Mouse (Mus musculus): ENCODE measurements around the gene Znrf4. TPM values are rescaled to one million over a fixed set of nuclear protein-coding genes. Genes with fewer than 3 reads are reported as not detected.

Gene Znrf4
- polyA plus RNA-seq, 1 experiment from 2014 or later = not detected

DNA sequence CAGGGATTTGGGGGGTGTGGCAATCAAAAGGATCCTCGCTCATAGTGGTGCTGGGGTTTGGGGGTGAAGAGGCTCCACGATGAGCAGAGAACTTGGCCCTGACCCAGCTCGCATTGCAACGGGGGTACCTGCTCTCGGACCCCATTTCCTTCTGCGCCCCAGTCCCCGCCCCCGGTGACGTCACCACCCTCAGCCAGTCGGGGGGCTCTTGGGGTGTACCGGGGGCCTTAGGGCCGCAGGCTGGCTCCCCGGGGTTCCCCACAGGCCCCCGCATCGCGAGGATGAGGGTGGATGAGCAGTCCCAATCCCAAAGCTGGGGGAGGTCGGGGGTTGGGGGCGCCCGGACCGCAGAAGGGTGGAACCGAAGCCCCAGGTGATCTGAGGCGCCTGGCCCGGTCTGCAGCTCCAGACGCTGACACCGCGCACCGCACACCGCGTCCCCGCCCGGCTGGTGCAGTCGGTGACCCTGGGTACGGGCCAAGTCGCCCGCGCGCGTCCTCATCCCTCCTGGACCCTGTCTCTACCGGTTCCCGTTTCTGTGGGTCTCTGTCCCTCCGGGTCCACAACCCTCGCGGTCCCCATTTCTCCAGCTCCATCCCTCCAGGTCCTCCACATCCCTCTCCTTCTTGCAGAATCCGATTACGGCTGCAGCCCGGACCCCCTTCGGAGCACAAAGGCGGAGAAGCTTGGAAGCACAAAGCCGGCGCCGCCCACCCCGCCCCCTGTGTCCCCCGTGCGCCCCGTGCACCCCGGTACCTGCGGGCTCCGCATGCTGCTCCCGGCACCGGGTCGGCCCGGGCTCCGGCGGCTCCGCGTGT is 36.4 kb downstream of the Znrf4 start:
- Histone ChIP-seq H3K9ac (ENCODE audit: low read depth, low read length) (peak overlapping the region; percentile 67), H3K4me2 (peak overlapping the region; percentile 87), H3K27me3 (replicated peaks; ENCODE audit: control insufficient read depth, insufficient read depth, low read length) (peaks cover 76% of the 10 kb centered on the region), H3K4me1 (replicated peaks; ENCODE audit: control insufficient read depth, insufficient read depth, low read length) (peaks cover 49% of the 10 kb centered on the region), H3K36me3 (ENCODE audit: control insufficient read depth, insufficient read depth, low read length) (no peaks in the 10 kb centered on the region), H3K4me3 (ENCODE audit: low read depth, low read length) (peak overlapping the region; percentile 60), H3K9me3 (ENCODE audit: control insufficient read depth, low read length) (no peaks in the 10 kb centered on the region), H3K27ac (ENCODE audit: low read depth, low read length) (0 out of 2 replicates have a peak overlapping the region, but pooled peaks have one; percentile 5)
- ATAC-seq (replicated peaks; ENCODE audit: low FRiP score) (peak; percentile 22), DNase-seq (ENCODE audit: low spot score) (peak; percentile 82)
- WGBS = under 1% methylated on average over 65 of the region's 66 CpGs

- peak overlapping the region; percentile 67 for H3K9ac ChIP-seq (ENCODE audit: low read depth, low read length)
- peak overlapping the region; percentile 60 for H3K4me3 ChIP-seq (ENCODE audit: low read depth, low read length)
- H3K27ac ChIP-seq (ENCODE audit: low read depth, low read length) = no peak overlapping the region
- H3K4me2 ChIP-seq = peak overlapping the region; percentile 87
- DNase-seq (ENCODE audit: low spot score) (no peak), ATAC-seq (replicated peaks; ENCODE audit: low FRiP score) (no peak)
- no peaks in the 10 kb centered on the region for H3K9me3 ChIP-seq (ENCODE audit: control insufficient read depth, low read length)
- WGBS = 4% methylated on average over 24 of the region's 24 CpGs
- H3K27me3 ChIP-seq (replicated peaks; ENCODE audit: control insufficient read depth, insufficient read depth, low read length) = peaks cover 84% of the 10 kb centered on the region
- peaks cover 49% of the 10 kb centered on the region for H3K4me1 ChIP-seq (replicated peaks; ENCODE audit: control insufficient read depth, insufficient read depth, low read length)
- H3K36me3 ChIP-seq (ENCODE audit: control insufficient read depth, insufficient read depth, low read length) = no peaks in the 10 kb centered on the region
Observed at GRCm38 (mm10) chr17:56474831-56475581, 37.2 kb downstream of the Znrf4 start.

GRCm38 (mm10) chr17:56474311-56474830 is 37.9 kb downstream of the Znrf4 start:
- 7% methylated on average over 32 of the region's 32 CpGs for WGBS

DNA sequence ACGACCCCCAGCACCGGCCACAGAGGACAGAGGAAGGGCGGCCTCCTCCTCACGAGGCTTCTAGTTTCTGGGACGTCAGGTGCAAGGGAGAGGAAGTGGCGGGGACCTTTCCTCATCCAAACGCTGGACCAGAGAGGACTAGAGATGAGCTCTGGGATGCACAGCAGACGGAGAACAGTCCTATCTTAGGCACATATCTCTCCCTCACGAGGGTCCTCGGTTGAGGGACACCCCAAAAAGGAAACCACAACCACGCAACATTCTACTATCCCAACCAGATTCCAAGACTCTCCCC is 38.7 kb downstream of the Znrf4 start:
- H3K4me1 ChIP-seq (replicated peaks; ENCODE audit: control insufficient read depth, insufficient read depth, low read length) = peaks cover 56% of the 10 kb centered on the region
- no peaks in the 10 kb centered on the region for H3K36me3 ChIP-seq (ENCODE audit: control insufficient read depth, insufficient read depth, low read length)
- ATAC-seq (replicated peaks; ENCODE audit: low FRiP score) (no peak), DNase-seq (ENCODE audit: low spot score) (no peak)
- H3K27me3 ChIP-seq (replicated peaks; ENCODE audit: control insufficient read depth, insufficient read depth, low read length) = peaks cover 98% of the 10 kb centered on the region
- no peak overlapping the region for H3K9ac ChIP-seq (ENCODE audit: low read depth, low read length)
- H3K4me3 ChIP-seq (ENCODE audit: low read depth, low read length) = peak overlapping the region; percentile 60
- H3K9me3 ChIP-seq (ENCODE audit: control insufficient read depth, low read length) = no peaks in the 10 kb centered on the region
- WGBS = 3% methylated on average over 11 of the region's 11 CpGs
- H3K27ac ChIP-seq (ENCODE audit: low read depth, low read length) = no peak overlapping the region
- peak overlapping the region; percentile 87 for H3K4me2 ChIP-seq

More at GRCm38 (mm10) chr17:56474311-56474830, 37.9 kb downstream of the Znrf4 start:
- H3K4me3 ChIP-seq (ENCODE audit: low read depth, low read length) = peak overlapping the region; percentile 60
- DNase-seq (ENCODE audit: low spot score) = no peak
- no peak for ATAC-seq (replicated peaks; ENCODE audit: low FRiP score)
- H3K9me3 ChIP-seq (ENCODE audit: control insufficient read depth, low read length) = no peaks in the 10 kb centered on the region
- peak overlapping the region; percentile 30; the same call in 1 of the 2 replicates for H3K9ac ChIP-seq (ENCODE audit: low read depth, low read length)
- H3K4me1 ChIP-seq (replicated peaks; ENCODE audit: control insufficient read depth, insufficient read depth, low read length) = peaks cover 52% of the 10 kb centered on the region
- no peaks in the 10 kb centered on the region for H3K36me3 ChIP-seq (ENCODE audit: control insufficient read depth, insufficient read depth, low read length)
- H3K4me2 ChIP-seq = peak overlapping the region; percentile 87
- no peak overlapping the region for H3K27ac ChIP-seq (ENCODE audit: low read depth, low read length)
- peaks cover 90% of the 10 kb centered on the region for H3K27me3 ChIP-seq (replicated peaks; ENCODE audit: control insufficient read depth, insufficient read depth, low read length)

DNA sequence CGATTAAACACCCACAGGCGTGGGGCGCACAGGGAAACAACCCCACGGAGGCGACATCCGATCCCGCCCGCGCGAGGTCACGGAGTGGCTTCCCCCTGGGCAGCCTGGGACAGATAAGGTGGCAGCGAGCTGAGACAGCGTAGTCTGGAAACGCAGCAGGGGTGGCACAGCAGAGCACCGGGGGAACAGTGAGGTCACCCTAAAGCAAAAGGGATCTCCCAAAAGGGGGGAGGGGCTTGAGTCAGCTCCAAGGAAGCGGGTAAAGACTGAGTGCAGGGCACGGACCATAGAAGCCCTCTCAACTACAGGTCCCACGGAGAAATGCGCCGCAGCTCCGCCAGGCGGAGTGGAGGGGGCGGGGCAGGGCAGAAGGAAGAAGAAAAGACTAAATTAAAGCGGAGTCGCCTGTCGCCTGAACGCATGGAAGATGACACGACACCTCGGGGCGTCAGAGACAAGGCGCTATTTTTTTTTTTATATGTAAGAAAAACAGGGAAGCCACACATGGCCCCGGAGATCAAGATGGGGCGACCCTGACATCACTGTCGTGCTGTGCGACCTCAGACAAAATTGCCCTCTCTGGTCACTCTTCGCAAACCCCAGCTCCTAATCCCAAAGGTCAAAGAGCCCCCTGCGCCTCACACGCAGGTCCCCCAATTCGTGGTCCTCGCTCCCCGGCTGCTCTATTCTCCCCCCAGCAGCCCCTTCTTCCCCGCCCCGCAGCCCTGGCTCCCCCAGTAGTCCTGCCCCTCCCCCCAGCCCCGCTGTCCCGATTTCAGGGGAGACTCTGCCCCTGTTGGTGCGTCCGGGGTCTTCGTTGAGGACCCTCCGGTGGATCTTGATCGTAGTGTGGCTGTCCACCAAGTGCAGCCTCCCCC is 39.3 kb downstream of the Znrf4 start:
- H3K27ac ChIP-seq (ENCODE audit: low read depth, low read length) = no peak overlapping the region
- ATAC-seq (replicated peaks; ENCODE audit: low FRiP score) (no peak), DNase-seq (ENCODE audit: low spot score) (no peak)
- peak overlapping the region; percentile 87 for H3K4me2 ChIP-seq
- WGBS = 3% methylated on average over 50 of the region's 50 CpGs
- no peak overlapping the region for H3K9ac ChIP-seq (ENCODE audit: low read depth, low read length)
- H3K4me3 ChIP-seq (ENCODE audit: low read depth, low read length) = peak overlapping the region; percentile 60
- peaks cover 95% of the 10 kb centered on the region for H3K27me3 ChIP-seq (replicated peaks; ENCODE audit: control insufficient read depth, insufficient read depth, low read length)
- H3K9me3 ChIP-seq (ENCODE audit: control insufficient read depth, low read length) = no peaks in the 10 kb centered on the region
- H3K36me3 ChIP-seq (ENCODE audit: control insufficient read depth, insufficient read depth, low read length) = no peaks in the 10 kb centered on the region
- H3K4me1 ChIP-seq (replicated peaks; ENCODE audit: control insufficient read depth, insufficient read depth, low read length) = peaks cover 56% of the 10 kb centered on the region

- DNase-seq (ENCODE audit: low spot score) (no peak), ATAC-seq (replicated peaks; ENCODE audit: low FRiP score) (no peak)
- Histone ChIP-seq H3K27me3 (replicated peaks; ENCODE audit: control insufficient read depth, insufficient read depth, low read length) (peaks cover 87% of the 10 kb centered on the region), H3K9ac (ENCODE audit: low read depth, low read length) (no peak overlapping the region), H3K4me1 (replicated peaks; ENCODE audit: control insufficient read depth, insufficient read depth, low read length) (peaks cover 56% of the 10 kb centered on the region), H3K27ac (ENCODE audit: low read depth, low read length) (no peak overlapping the region), H3K4me3 (ENCODE audit: low read depth, low read length) (peak overlapping the region; percentile 60), H3K36me3 (ENCODE audit: control insufficient read depth, insufficient read depth, low read length) (no peaks in the 10 kb centered on the region), H3K4me2 (peak overlapping the region; percentile 87), H3K9me3 (ENCODE audit: control insufficient read depth, low read length) (no peaks in the 10 kb centered on the region)
- 3% methylated on average over 16 of the region's 16 CpGs for WGBS
Observed at GRCm38 (mm10) chr17:56472121-56472520, 40.1 kb downstream of the Znrf4 start.

DNA sequence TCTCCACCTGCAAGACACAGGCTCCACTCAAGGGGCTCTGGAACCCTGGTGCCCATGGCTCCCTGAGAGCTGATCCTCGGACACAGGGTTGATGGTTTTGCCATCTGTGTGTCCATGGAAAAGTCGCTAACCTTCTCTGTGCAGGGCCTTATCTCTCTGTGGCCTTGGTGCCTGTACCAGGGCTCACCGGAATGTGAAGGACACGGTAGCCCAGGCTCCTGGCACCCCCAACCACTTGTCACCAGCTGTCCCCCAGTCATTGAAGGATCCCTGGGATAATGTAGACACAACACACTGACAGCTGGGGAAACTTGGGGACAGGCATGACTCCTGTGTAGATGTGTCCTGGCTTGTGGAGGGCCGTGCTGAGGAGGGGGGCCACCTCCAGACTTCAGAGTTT is 41.1 kb downstream of the Znrf4 start:
- DNase-seq (ENCODE audit: low spot score) (no peak), ATAC-seq (replicated peaks; ENCODE audit: low FRiP score) (no peak)
- H3K4me2 ChIP-seq = no peak overlapping the region
- no peak overlapping the region for H3K27ac ChIP-seq (ENCODE audit: low read depth, low read length)
- H3K9ac ChIP-seq (ENCODE audit: low read depth, low read length) = no peak overlapping the region
- H3K4me3 ChIP-seq (ENCODE audit: low read depth, low read length) = no peak overlapping the region
- H3K36me3 ChIP-seq (ENCODE audit: control insufficient read depth, insufficient read depth, low read length) = no peaks in the 10 kb centered on the region
- 68% methylated on average over 5 of the region's 5 CpGs for WGBS
- H3K27me3 ChIP-seq (replicated peaks; ENCODE audit: control insufficient read depth, insufficient read depth, low read length) = peaks cover 78% of the 10 kb centered on the region
- H3K4me1 ChIP-seq (replicated peaks; ENCODE audit: control insufficient read depth, insufficient read depth, low read length) = peaks cover 53% of the 10 kb centered on the region
- no peaks in the 10 kb centered on the region for H3K9me3 ChIP-seq (ENCODE audit: control insufficient read depth, low read length)

DNA sequence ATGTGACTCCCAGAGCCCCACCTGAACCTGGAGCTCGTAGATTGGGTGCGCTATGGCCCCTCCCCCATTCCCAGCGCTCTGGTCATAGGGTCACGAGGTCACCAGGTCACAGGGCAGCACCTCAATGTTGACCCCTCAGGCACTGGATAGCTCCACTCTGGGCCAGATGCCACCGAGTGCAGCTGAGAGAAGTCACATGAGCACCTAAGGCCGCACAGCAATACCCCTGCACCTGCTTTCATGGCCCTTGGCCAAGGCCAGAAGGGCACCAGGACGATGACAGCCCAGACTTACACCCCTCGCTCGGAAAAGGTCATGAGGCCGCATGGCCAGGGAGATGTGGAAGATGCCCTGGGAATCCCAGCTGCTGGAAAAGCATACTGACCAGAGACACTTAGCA is 41.7 kb downstream of the Znrf4 start:
- ATAC-seq (replicated peaks; ENCODE audit: low FRiP score) (no peak), DNase-seq (ENCODE audit: low spot score) (no peak)
- H3K27ac ChIP-seq (ENCODE audit: low read depth, low read length) = peak overlapping the region; percentile 11; the same call in 1 of the 2 replicates
- H3K9me3 ChIP-seq (ENCODE audit: control insufficient read depth, low read length) = no peaks in the 10 kb centered on the region
- no peak overlapping the region for H3K9ac ChIP-seq (ENCODE audit: low read depth, low read length)
- H3K4me3 ChIP-seq (ENCODE audit: low read depth, low read length) = peak overlapping the region; percentile 28
- H3K4me2 ChIP-seq = peak overlapping the region; percentile 47
- H3K27me3 ChIP-seq (replicated peaks; ENCODE audit: control insufficient read depth, insufficient read depth, low read length) = peaks cover 72% of the 10 kb centered on the region
- H3K4me1 ChIP-seq (replicated peaks; ENCODE audit: control insufficient read depth, insufficient read depth, low read length) = peaks cover 48% of the 10 kb centered on the region
- WGBS = 23% methylated on average over 10 of the region's 10 CpGs
- no peaks in the 10 kb centered on the region for H3K36me3 ChIP-seq (ENCODE audit: control insufficient read depth, insufficient read depth, low read length)

Data from liver, embryonic 11.5 days (tissue).